Mouse (Mus musculus) liver, embryonic 14.5 days (tissue): Measurements from ENCODE around the gene Abhd17c.

ENCODE experiments used
- CTCF ChIP-seq: IDR thresholded peaks from 2 replicates; pipeline ENCODE4 v1.5.1; 2016; ENCODE audit warnings: antibody characterized with exemption, low read depth, control low read depth
- EP300 ChIP-seq: IDR thresholded peaks from 2 replicates; pipeline ENCODE4 v1.6.1; 2016; ENCODE audit warnings: antibody characterized with exemption, low read depth

DNA sequence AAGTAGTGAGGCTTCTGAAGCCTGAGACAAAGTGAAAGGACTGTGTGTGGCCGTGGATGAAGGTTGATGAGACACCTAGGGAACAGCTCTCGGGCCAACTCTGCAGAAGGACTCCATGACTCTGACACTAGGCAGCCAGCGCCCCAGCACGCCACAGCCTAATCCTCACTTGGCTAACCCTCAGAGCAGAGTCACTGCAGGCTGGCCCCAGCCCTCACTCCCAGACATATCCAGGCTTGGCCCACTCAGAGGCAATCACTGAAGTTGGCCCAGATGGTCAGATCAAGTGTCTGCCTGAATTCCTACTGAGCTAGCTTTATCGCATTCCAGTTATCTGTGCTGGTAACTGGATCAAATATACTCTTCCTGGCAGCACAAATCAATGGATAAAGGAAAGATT is 82.8 kb downstream of the Abhd17c start:
- no peak for TF ChIP-seq CTCF
- no peak for TF ChIP-seq EP300
